Mouse (Mus musculus) embryonic facial prominence, embryonic 10.5 days (tissue): ENCODE data around the gene Zfp988. TPM values are rescaled to one million over a fixed set of nuclear protein-coding genes. Genes with fewer than 3 reads are reported as not detected.
"Not testable (repeated sequence)": the region's sequence is repeated elsewhere in the genome, so short reads cannot be mapped to it uniquely, and the experiment has no call there.

Experiments
- DNase-seq: peaks from one replicate; pipeline ENCODE4 v3.0.0-alpha.2; 2017; ENCODE audit warnings: low spot score
- H3K27ac ChIP-seq: fragments of 300-500 bp; sonication (generic); replicated peaks from 2 replicates; pipeline ENCODE4 v1.5.1; 2016; ENCODE audit warnings: mild to moderate bottlenecking
- H3K27me3 ChIP-seq: fragments of 300-500 bp; sonication (generic); replicated peaks from 2 replicates; pipeline ENCODE4 v1.6.1; 2016; ENCODE audit warnings: low read depth, mild to moderate bottlenecking; ENCODE audit not compliant: poor library complexity, severe bottlenecking
- H3K36me3 ChIP-seq: fragments of 300-500 bp; sonication (generic); replicated peaks from 2 replicates; pipeline ENCODE4 v1.6.1; 2016; ENCODE audit warnings: mild to moderate bottlenecking, moderate library complexity
- H3K4me1 ChIP-seq: fragments of 300-500 bp; sonication (generic); 2 replicates; pipeline ENCODE4 v1.6.1; 2016
- H3K4me3 ChIP-seq: fragments of 300-500 bp; sonication (generic); 2 replicates; pipeline ENCODE4 v1.5.1; 2016; ENCODE audit warnings: mild to moderate bottlenecking, moderate library complexity
- H3K9me3 ChIP-seq: fragments of 300-500 bp; sonication (generic); 2 replicates; pipeline ENCODE4 v1.6.1; 2016; ENCODE audit warnings: mild to moderate bottlenecking
- WGBS: fragments of 180-500 bp; shearing (Covaris S2); methylation state at CpG from one replicate; pipeline ENCODE4 v1.1.7; 2016; 5-methylcytosine and 5-hydroxymethylcytosine counted together
- polyA plus RNA-seq: library from polyadenylated mRNA; unstranded; fragments of >200 nt; fragmentation: Nextera tagmentation; extraction: Ambion mirVana; gene quantifications from 2 replicates; pipeline ENCODE4 v1.2.1, GENCODE M21; 2016

The Zfp988 gene
- polyA plus RNA-seq, 1 experiment from 2014 or later, result 0.17 TPM

DNA sequence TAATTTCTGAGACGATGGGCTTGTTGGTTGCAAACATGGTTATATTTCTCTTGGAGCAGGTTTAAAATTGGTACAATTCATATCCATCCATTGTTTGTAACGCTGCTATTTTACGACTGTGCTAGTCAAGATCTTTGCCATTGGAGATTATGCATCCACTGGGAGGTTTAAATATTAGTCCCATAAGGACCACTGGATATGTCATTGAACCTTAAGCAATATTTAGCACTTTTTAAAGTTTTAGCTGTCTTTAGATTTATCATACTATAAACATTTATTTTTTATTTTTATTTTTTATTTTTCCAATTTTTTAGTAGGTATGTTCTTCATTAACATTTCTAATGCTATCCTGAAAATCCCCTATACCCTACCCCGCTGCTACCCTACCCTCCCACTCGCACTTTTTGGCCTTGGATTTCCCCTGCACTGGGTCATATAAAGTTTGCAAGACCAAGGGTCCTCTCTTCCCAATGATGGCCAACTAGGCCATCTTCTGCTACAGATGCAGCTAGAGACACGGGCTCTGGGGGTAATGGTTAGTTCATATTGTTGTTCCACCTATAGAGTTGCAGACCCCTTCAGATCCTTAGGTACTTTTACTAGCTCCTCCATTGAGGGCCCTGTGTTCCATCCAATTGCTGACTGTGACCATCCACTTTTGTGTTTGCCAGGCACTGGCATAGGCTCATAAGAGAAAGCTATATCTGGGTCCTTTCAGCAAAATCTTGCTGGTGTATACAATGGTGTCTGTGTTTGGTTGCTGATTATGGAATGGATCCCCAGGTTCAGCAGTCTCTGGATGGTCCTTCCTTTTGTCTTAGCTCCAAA is 31.1 kb downstream of the Zfp988 start:
- H3K36me3 ChIP-seq, H3K4me3 ChIP-seq, H3K4me1 ChIP-seq, DNase-seq, H3K27ac ChIP-seq, H3K27me3 ChIP-seq: not testable (repeated sequence)
- 71% methylated on average over 6 of the region's 6 CpGs for WGBS
- H3K9me3 ChIP-seq, result peaks cover 81% of the 10 kb centered on the region

DNA sequence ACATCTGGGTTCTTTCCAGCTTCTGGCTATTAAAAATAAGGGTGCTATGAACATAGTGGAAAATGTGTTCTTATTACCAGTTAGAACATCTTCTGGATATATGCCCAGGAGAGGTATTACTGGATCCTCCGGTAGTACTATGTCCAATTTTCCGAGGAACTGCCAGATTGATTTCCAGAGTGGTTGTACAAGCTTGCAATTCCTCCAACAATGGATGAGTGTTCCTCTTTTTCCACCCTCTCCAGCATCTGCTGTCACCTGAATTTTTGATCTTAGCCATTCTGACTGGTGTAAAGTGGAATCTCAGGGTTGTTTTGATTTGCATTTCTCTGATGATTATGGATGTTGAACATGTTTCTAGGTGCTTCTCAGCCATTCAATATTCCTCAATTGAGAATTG is 32.0 kb downstream of the Zfp988 start:
- H3K4me3 ChIP-seq, H3K4me1 ChIP-seq, DNase-seq, H3K36me3 ChIP-seq, H3K27ac ChIP-seq, H3K27me3 ChIP-seq: not testable (repeated sequence)
- peaks cover 80% of the 10 kb centered on the region for H3K9me3 ChIP-seq
- 89% methylated on average over 2 of the region's 2 CpGs for WGBS

DNA sequence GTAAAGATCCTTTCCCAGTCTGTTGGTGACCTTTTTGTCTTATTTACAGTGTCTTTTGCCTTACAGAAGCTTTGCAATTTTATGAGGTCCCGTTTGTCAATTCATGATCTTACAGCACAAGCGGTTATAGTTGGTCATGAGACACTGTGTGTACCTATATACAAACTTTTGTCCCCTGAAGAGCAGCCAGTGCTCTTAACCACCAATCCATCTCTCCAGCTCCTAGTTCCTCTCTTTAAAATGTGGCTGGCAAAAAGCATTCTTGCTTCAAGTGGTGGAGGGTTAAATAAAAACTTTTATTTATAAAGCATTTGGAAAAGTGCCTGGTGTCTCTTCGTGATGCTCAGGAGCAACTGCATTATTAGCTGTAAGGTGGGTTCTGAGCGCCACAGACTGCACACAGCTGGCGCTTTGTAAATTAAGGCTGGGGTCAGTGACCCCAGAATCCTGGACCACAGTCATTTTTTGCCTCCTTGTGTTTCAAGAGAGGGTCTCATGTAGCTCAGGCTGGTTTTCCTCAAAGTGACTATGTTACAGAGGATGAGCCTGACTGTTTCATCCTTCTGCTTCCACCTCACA is 32.6 kb downstream of the Zfp988 start:
- H3K4me1 ChIP-seq, result no peaks in the 10 kb centered on the region
- no peak overlapping the region for H3K27ac ChIP-seq
- WGBS, result 73% methylated on average over 5 of the region's 5 CpGs
- peaks cover 80% of the 10 kb centered on the region for H3K9me3 ChIP-seq
- no peaks in the 10 kb centered on the region for H3K27me3 ChIP-seq
- no peak for DNase-seq
- no peak overlapping the region for H3K4me3 ChIP-seq
- H3K36me3 ChIP-seq, result no peaks in the 10 kb centered on the region

DNA sequence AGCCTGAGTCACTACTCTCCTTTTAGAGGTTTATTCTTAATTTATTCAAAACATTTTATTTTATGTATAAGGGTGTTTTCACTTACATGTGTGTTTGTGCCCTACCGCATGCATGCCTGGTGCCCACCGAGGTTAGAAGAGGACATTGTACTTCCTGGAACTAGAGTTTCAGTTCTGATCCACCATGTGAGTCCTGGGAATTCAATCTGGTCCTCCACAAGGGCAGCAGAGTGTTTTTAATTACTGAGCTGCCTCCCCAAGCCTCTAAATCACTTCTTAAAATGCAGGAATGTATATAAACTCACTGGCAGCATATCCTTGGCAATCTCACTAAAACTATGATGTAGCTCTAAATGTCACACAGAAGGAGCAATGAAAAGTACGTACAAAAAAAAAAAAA is 33.2 kb downstream of the Zfp988 start:
- not testable (repeated sequence) for H3K27me3 ChIP-seq, H3K4me1 ChIP-seq, DNase-seq, H3K4me3 ChIP-seq, H3K27ac ChIP-seq, H3K36me3 ChIP-seq
- H3K9me3 ChIP-seq, result peaks cover 80% of the 10 kb centered on the region
- WGBS, result 82% methylated on average over 3 of the region's 3 CpGs

DNA sequence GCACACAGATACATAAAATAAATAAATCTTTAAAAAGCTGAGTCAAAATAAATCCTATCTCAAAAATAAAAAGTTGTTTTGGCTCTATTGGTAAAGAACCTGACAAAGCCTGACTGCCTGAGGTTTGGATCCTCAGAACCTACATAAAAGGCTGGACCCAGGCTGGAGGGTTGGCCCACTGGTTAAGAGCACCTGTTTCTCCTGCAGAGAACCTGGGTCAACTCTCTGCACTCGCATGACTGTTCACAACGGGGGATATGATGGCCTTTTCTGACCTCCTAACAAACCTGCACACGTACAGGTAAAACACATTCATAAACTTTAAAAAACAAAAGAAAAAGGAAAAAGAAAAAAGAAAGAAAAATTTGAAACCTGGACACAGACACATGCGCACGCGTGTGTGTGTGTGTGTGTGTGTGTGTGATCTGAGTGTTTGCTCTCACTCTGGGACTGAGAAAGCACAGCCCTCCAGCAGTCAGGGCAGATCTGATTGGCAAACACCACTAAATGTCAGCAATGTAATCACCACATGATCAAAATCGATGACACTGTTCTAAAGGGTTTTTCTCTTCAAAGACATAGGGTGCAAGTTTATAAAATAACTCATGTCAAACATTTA is 34.2 kb downstream of the Zfp988 start:
- DNase-seq, H3K4me1 ChIP-seq, H3K27ac ChIP-seq, H3K27me3 ChIP-seq, H3K36me3 ChIP-seq, H3K4me3 ChIP-seq: not testable (repeated sequence)
- 74% methylated on average over 7 of the region's 7 CpGs for WGBS
- H3K9me3 ChIP-seq, result peaks cover 77% of the 10 kb centered on the region

DNA sequence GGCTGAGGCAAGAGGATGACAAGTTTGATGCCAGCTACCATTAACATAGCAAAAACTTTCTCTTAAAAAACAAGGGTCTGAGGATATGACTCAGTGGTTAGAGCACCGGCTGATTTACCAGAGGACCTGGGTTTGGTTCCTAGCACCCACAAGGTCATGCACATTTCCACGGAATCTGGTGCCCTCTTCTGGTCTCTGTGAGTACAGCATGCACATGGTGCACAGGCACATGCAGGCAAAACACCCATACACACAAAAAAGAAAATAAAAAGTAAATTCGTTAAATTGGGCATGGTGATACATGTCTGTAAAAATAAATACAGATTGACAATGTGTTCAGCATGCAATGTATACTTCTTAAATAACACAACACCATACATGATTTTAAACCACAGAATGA is 34.8 kb downstream of the Zfp988 start:
- not testable (repeated sequence) for DNase-seq, H3K4me3 ChIP-seq, H3K36me3 ChIP-seq, H3K27me3 ChIP-seq, H3K27ac ChIP-seq, H3K4me1 ChIP-seq
- H3K9me3 ChIP-seq, result peaks cover 76% of the 10 kb centered on the region
- 69% methylated on average over 3 of the region's 3 CpGs for WGBS

DNA sequence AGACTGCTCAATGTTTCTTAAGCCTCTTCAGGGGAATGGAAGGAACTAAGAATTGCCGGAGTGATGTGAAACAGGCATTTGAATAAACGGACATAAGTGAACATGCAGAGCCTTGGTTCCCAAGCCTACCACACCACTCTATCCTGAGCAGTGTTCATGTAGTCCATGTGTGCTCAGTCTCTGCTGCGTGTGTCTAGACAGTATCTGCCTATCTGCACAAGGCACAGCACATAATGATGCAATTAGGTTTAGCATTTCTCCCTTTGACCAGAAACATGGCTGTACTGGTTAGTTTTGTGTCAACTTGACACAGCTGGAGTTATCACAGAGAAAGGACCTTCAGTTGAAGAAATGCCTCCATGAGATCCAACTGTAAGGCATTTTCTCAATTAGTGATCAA is 35.4 kb downstream of the Zfp988 start:
- H3K4me1 ChIP-seq, H3K36me3 ChIP-seq, H3K27me3 ChIP-seq, H3K27ac ChIP-seq, H3K4me3 ChIP-seq, DNase-seq: not testable (repeated sequence)
- peaks cover 71% of the 10 kb centered on the region for H3K9me3 ChIP-seq
- 84% methylated on average over 3 of the region's 3 CpGs for WGBS

DNA sequence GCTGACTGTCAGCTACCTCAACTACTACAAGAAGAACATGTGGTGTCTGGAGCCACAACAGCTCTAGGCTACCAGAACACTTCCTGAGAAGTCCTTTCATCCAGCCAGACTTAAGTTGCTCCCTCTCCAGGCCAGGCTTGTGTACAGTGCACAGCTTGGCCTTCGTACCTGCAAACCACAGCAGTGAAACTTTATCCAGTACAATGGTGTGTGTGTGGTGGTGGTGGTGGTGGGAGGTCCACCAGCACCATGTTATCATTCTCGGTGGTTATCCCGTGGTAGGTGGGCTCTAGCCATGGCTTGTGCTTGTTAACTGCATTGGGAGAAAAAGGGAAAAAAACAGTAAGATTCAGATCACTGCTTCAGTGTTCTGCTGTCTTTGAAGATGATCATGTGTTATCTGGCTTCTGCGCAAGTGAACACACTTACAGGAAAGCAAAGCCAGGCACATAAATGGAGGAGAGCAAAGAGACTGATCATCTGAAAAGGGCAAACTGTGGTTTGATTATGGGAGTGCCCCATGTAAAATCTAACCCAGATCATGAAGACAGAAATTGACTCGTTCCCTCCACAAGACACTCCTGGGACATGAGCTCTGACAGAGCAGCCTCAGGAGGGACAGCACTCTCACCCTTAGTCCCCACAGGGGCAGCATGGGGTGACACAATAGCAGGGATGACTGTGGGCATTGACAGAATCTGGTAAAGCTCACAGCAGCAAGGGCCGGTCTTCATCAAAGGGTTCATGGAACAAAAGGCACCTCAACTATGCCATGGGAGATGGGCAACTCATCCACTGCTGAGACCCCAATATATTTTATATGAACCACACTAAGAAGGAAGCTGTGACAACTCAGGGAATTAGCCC is 37.8 kb downstream of the Zfp988 start:
- H3K4me1 ChIP-seq, H3K27me3 ChIP-seq, H3K36me3 ChIP-seq, DNase-seq, H3K27ac ChIP-seq, H3K4me3 ChIP-seq: not testable (repeated sequence)
- 76% methylated on average over 6 of the region's 6 CpGs for WGBS
- H3K9me3 ChIP-seq, result peaks cover 64% of the 10 kb centered on the region

DNA sequence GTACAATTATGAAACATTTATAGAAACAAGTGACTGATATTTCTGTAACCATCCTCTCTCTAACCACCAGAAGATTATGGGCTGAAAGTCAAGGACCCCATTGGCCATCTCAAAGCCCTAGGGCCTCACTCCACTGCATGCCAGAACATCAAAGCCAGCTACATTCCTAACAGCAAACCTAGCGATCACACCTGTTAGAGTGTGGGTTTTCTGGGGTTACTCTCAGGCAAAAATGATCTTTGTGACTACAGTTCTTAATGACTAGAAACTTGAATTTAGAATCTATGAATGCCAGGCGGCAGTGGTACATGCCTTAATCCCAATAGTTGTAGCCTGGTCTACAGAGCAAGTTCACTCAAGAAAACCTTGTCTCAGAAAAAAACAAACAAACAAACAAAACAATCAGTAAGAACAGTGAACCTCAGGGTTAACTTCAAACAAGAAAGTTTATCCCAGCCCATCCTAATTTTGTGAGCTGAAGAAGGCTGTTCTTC is 39.6 kb downstream of the Zfp988 start:
- peaks cover 67% of the 10 kb centered on the region for H3K9me3 ChIP-seq
- H3K27me3 ChIP-seq, H3K36me3 ChIP-seq, DNase-seq, H3K27ac ChIP-seq, H3K4me1 ChIP-seq, H3K4me3 ChIP-seq: not testable (repeated sequence)
- WGBS, result 90% methylated on average over 2 of the region's 2 CpGs

DNA sequence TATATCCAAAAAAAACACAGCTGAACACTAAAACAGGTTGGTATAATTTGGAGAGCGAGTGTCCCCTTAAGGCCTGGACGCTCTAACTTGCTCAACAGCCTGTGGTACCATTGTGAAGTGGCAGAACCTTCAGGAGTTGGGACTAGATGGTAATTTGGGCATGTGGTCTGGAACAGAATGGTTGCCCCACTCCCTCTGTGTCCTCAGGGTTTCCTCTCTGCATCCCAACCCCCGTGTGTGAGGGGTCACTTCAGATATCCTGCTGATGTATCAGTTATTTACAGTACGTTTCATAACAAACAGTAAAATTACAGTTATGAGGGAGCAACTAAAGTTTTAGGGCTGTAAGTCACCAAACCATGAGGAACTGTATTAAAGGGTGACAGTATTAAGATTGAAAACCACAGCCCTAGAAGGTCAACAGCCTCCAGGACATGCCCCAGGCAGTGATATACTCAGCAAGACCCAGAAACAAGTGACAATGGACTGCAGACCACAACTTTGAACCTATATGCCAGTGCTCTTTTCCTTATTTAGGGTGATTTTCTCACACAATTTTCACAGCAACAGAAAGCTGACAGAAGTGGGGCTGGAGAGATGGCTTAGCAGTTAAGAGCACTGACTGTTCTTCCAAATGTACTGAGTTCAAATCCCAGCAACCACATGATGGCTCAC is 41.0 kb downstream of the Zfp988 start:
- not testable (repeated sequence) for H3K4me1 ChIP-seq, DNase-seq, H3K27me3 ChIP-seq, H3K27ac ChIP-seq, H3K36me3 ChIP-seq, H3K4me3 ChIP-seq
- H3K9me3 ChIP-seq, result peaks cover 73% of the 10 kb centered on the region
- WGBS, result 73% methylated on average over 4 of the region's 4 CpGs

DNA sequence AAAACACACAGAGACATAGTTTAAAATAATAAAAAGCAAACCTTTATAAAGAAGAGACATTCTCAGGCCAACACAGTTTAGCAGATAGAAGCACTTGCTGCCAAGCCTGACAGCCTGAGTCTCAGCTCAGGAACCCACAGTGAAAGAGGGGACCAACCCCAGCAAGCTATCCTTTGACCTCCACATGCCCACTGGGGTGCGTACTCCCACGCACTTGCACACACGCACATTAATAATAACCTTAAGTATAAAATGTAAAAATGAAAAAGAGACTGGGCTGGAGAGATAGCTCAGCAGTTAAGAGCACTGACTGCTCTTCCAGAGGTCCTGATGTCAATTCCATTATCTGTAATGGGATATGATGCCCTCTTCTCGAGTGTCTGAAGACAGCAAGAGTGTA is 41.8 kb downstream of the Zfp988 start:
- DNase-seq, H3K27me3 ChIP-seq, H3K36me3 ChIP-seq, H3K4me3 ChIP-seq, H3K27ac ChIP-seq, H3K4me1 ChIP-seq: not testable (repeated sequence)
- H3K9me3 ChIP-seq, result peaks cover 73% of the 10 kb centered on the region
- 70% methylated on average over 4 of the region's 4 CpGs for WGBS

DNA sequence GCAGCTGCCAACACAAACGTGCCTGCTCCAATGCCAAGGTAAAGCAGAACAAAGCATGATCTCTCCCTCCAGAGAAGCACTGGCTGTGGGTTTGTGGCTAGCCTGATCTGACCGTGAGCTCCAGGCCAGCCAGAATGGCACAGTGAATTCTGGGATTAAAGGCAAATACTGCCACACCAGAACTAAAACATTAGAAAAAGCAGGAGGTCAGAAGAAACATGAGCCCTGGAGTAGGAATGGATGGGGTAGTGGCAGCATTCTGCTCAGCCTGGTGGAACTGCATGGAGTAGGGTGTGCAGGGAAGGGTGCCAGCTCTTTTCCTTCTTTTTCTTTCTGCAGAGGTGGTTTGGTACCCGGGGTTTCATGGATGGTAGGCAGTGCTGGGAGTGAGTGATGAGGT is 42.4 kb downstream of the Zfp988 start:
- not testable (repeated sequence) for H3K27ac ChIP-seq, H3K36me3 ChIP-seq, H3K27me3 ChIP-seq, H3K4me1 ChIP-seq, H3K4me3 ChIP-seq, DNase-seq
- peaks cover 70% of the 10 kb centered on the region for H3K9me3 ChIP-seq
- 90% methylated on average over 2 of the region's 3 CpGs for WGBS
